Mouse (Mus musculus): Measurements from ENCODE around the gene Slc35e4.

GRCm38 (mm10) chr11:3863454-3864112 is 50.9 kb downstream of the Slc35e4 start, which contains the start of gene Osbp2:
- TF ChIP-seq CTCF (IDR thresholded peaks at IDR 0.05; ENCODE audit: extremely low read depth, insufficient read depth, low read length) (no peak), POLR2A (IDR thresholded peaks at IDR 0.05; ENCODE audit: extremely low read depth, insufficient read depth, low read length) (peak; percentile 43; the same call in 1 of the 2 replicates)

Data from cortical plate, adult 2 months (tissue).